Mouse (Mus musculus) T-helper 1 cell (primary cell): ENCODE data around the gene Armc12.

Source experiments
- in situ Hi-C: fragments of 300-600 bp; cut with MboI, MseI; formaldehyde crosslinking; loops from one replicate; pipeline ENCODE4 v1.15.1; 2025; ENCODE audit warnings: high pct_unique_total_duplicates

Gene Armc12

DNA sequence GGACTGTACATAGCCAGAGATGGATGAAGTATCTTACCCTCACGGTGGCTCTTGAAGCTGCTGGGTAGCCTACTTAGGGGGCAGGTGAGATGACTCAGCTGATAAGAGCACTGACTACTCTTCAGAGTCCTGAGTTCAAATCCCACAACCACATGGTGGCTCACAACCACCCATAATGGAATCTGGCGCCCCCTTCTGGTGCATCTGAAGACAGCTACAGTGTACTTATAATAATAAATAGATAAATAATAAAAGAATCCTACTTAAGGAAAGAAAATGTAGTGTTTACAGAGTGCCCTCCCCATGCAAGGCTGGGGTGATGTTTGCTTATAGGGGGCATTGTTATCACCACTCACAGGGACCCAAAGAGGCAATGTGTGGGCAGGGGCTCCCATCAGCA is 50.5 kb downstream of the Armc12 start:
- in situ Hi-C loops = no loop called here

DNA sequence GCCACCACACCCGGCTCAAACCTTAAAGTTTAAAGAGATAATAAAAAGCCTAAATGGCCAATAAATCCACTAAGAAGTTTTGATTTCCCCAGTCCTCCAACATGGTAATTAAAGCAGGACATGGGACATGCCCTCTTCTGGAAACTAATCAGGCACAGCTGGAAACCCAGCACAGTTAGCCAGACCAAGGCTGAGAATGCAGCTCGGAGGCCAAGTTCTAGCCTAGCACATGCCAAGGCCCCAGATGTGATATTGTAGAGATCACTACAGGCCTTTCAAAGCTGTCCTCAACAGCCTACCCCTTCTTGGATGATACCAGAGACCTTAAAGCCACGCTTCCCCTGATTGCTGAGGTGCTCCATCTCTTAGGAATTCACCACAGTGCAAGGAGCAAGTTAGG is 55.9 kb downstream of the Armc12 start:
- in situ Hi-C loops = no loop called here

DNA sequence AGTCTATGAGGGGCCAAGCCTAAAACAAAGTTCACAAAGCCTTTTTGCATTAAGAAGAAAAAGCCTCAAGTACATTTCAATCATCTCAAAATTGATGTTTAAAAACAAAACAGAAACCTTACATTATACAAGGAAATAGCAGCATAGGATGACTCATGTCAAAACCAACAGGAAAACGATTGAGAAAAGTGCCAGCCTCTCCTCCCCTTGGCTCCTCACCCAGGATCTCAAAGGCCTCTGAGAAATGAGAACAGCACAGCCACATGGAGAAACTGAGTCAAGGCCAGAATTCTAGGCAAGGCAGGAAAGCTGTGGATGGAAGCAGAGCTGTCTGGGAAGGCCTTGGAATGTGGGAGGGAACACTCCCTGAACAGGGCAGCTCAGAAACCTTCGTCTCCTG is 58.0 kb downstream of the Armc12 start:
- in situ Hi-C loops = no loop called here
